Mouse (Mus musculus) liver, embryonic 16.5 days (tissue): Measurements from ENCODE around the gene Tnfrsf17. TPM values are rescaled to one million over a fixed set of nuclear protein-coding genes. Genes with fewer than 3 reads are reported as not detected.
"Not testable (repeated sequence)": the region's sequence is repeated elsewhere in the genome, so short reads cannot be mapped to it uniquely, and the experiment has no call there.

ENCODE experiments used
- ATAC-seq: fragments of 200-750 bp; cut with Nextera tagmentation; 2 replicates; pipeline ENCODE4 v1.8.0; 2017; ENCODE audit warnings: low read depth, mild to moderate bottlenecking, moderate number of reproducible peaks, moderate library complexity
- H3K27ac ChIP-seq: fragments of 300-500 bp; sonication (generic); 2 replicates; pipeline ENCODE4 v1.5.1; 2014; ENCODE audit warnings: mild to moderate bottlenecking, low read length
- H3K27me3 ChIP-seq: fragments of 300-500 bp; sonication (generic); 2 replicates; pipeline ENCODE4 v1.6.1; 2014; ENCODE audit warnings: low read depth, low read length, mixed read lengths; ENCODE audit not compliant: control insufficient read depth, insufficient read depth
- H3K36me3 ChIP-seq: fragments of 300-500 bp; sonication (generic); 2 replicates; pipeline ENCODE4 v1.6.1; 2014; ENCODE audit warnings: mild to moderate bottlenecking; ENCODE audit not compliant: control insufficient read depth, insufficient read depth
- H3K4me1 ChIP-seq: fragments of 300-500 bp; sonication (generic); 2 replicates; pipeline ENCODE4 v1.6.1; 2014; ENCODE audit warnings: low read depth, low read length, mixed read lengths; ENCODE audit not compliant: control insufficient read depth
- H3K4me2 ChIP-seq: fragments of 300-500 bp; sonication (generic); 2 replicates; pipeline ENCODE4 v1.6.1; 2014; ENCODE audit warnings: low read depth, low read length, mixed read lengths
- H3K4me3 ChIP-seq: fragments of 300-500 bp; sonication (generic); 2 replicates; pipeline ENCODE4 v1.5.1; 2014; ENCODE audit warnings: low read depth, mild to moderate bottlenecking, low read length
- H3K9ac ChIP-seq: fragments of 300-500 bp; sonication (generic); 2 replicates; pipeline ENCODE4 v1.6.1; 2014; ENCODE audit warnings: low read depth, low read length
- H3K9me3 ChIP-seq: fragments of 300-500 bp; sonication (generic); replicated peaks from 2 replicates; pipeline ENCODE4 v1.6.1; 2016; ENCODE audit warnings: low read length; ENCODE audit not compliant: control insufficient read depth
- WGBS: fragments of 180-500 bp; shearing (Covaris S2); extraction: QIAGEN DNeasy Blood & Tissue Kit; methylation state at CpG from one replicate; pipeline ENCODE4 v1.1.7; 2014; ENCODE audit not compliant: insufficient replicate concordance; 5-methylcytosine and 5-hydroxymethylcytosine counted together
- polyA plus RNA-seq: library from polyadenylated mRNA; unstranded; fragments of >200 nt; fragmentation: Nextera tagmentation; extraction: Ambion mirVana; gene quantifications from 2 replicates; pipeline ENCODE4 v1.2.1, GENCODE M21; 2015

The Tnfrsf17 gene
- polyA plus RNA-seq, 1 experiment from 2014 or later: not detected

GRCm38 (mm10) chr16:11360576-11360975, 47.0 kb downstream of the Tnfrsf17 start:
- 91% methylated on average over 2 of the region's 2 CpGs for WGBS
- H3K4me1 ChIP-seq, H3K36me3 ChIP-seq, H3K9ac ChIP-seq, H3K9me3 ChIP-seq, H3K4me3 ChIP-seq, H3K27me3 ChIP-seq, H3K27ac ChIP-seq, H3K4me2 ChIP-seq, ATAC-seq: not testable (repeated sequence)

DNA sequence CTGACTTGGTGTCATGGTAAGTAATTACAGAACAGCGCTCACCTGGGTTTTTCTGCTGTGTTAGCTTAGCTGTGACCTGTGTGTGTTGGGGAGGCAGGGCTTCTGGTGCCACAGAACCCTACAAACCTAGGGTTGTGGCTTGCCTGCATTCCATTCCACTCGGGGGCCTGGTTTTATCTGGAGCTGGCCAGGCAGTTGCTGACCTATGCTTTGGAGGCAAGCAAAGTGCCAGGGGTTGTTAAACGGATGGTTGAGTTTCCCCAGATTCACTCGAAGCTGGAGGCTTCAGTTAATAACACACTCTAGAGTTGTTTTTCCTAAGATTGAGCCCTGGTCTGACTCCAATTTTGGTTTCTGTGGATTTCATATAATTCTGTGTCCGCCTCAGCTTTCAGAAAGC, 52.0 kb downstream of the Tnfrsf17 start:
- Histone ChIP-seq H3K27ac (no peak overlapping the region), H3K27me3 (no peaks in the 10 kb centered on the region), H3K4me2 (no peak overlapping the region), H3K9ac (no peak overlapping the region), H3K36me3 (no peaks in the 10 kb centered on the region), H3K4me3 (no peak overlapping the region), H3K4me1 (peaks cover 11% of the 10 kb centered on the region), H3K9me3 (no peaks in the 10 kb centered on the region)
- 50% methylated on average over 5 of the region's 5 CpGs for WGBS
- ATAC-seq: no peak

DNA sequence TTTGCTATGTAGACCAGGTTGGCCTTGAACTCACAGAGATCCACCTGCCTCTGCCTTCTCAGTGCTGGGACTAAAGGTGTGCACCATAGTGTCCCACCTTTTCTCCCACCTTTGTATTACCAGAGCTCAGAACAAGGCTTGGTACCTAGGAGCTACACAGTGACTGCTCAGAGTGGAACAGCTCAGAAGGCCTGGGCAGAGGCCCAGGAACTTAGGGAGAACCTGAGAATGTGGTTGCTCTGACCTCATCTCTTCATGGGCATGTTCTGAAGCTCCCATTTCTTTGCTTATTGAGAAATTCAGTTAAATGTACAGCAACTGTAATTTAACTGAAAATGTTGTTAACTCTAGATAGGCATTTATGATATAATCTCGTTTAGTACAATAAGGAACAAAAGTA, 53.2 kb downstream of the Tnfrsf17 start:
- no peak overlapping the region for H3K4me2 ChIP-seq
- no peak for ATAC-seq
- no peaks in the 10 kb centered on the region for H3K27me3 ChIP-seq
- H3K9ac ChIP-seq: no peak overlapping the region
- 56% methylated on average over 1 of the region's 1 CpGs for WGBS
- H3K4me1 ChIP-seq: peaks cover 11% of the 10 kb centered on the region
- no peaks in the 10 kb centered on the region for H3K36me3 ChIP-seq
- H3K9me3 ChIP-seq: no peaks in the 10 kb centered on the region
- no peak overlapping the region for H3K4me3 ChIP-seq
- H3K27ac ChIP-seq: no peak overlapping the region

DNA sequence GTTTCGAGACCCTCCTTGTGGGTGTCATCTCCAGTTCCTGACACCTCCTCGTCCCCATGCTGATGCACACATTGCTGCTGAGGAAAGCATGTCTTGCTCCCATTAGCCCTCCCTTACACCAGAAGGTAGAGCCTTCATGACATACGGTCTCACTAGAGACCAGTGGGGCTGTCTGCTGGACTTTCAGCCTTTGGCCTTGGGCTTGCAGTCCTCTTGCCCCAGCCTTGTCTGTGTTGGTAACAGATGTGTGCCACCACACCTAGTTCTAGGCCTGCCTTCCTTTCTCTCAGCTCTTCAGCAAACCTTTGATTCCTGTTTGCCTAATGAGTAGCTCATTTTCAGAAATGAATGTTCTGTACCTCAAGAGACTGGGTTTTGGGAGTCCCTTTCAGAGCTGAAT, 54.8 kb downstream of the Tnfrsf17 start:
- Histone ChIP-seq H3K9me3 (no peaks in the 10 kb centered on the region), H3K4me1 (peaks cover 11% of the 10 kb centered on the region), H3K27ac (no peak overlapping the region), H3K27me3 (no peaks in the 10 kb centered on the region), H3K36me3 (no peaks in the 10 kb centered on the region), H3K4me2 (no peak overlapping the region), H3K9ac (no peak overlapping the region), H3K4me3 (no peak overlapping the region)
- ATAC-seq: no peak
- 75% methylated on average over 3 of the region's 3 CpGs for WGBS

- Histone ChIP-seq H3K4me2 (no peak overlapping the region), H3K4me3 (no peak overlapping the region), H3K27me3 (no peaks in the 10 kb centered on the region), H3K27ac (no peak overlapping the region), H3K9me3 (no peaks in the 10 kb centered on the region), H3K36me3 (no peaks in the 10 kb centered on the region), H3K9ac (no peak overlapping the region), H3K4me1 (peaks cover 11% of the 10 kb centered on the region)
- WGBS: 41% methylated on average over 4 of the region's 4 CpGs
- no peak for ATAC-seq
Measured at GRCm38 (mm10) chr16:11369162-11369561, 55.5 kb downstream of the Tnfrsf17 start.

DNA sequence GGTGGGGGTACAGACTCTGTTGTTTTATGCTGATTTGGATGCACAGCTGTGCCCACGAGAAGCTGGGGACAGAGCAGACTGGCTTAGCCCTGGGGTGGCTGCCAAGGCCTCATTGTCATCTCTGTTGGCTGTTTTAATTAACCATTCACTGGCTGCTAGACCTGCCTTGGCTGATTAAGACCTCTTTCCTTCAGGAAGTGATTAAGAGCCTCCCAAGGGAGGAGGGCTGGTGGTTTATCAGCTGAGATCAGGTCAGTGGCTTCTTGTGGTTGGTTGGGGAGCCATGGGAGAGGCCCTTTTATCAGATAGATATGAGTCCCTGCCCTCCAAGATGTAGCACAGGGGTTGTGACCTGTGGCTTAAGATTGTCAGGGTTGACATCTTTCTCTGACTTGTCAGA, 56.0 kb downstream of the Tnfrsf17 start:
- no peak overlapping the region for H3K9ac ChIP-seq
- 6% methylated on average over 1 of the region's 1 CpGs for WGBS
- H3K4me1 ChIP-seq: peaks cover 11% of the 10 kb centered on the region
- no peaks in the 10 kb centered on the region for H3K36me3 ChIP-seq
- H3K27ac ChIP-seq: no peak overlapping the region
- H3K4me2 ChIP-seq: no peak overlapping the region
- no peaks in the 10 kb centered on the region for H3K27me3 ChIP-seq
- peak; percentile 74 for ATAC-seq
- H3K9me3 ChIP-seq: no peaks in the 10 kb centered on the region
- no peak overlapping the region for H3K4me3 ChIP-seq

Other genes with a start within 250 kb of the Tnfrsf17 start
- gene Litaf, start 247.7 kb upstream of the Tnfrsf17 start, polyA plus RNA-seq: 45.4 and 52.9 TPM in 2 replicates
- gene Txndc11, start 179.2 kb upstream of the Tnfrsf17 start, polyA plus RNA-seq: 13.8 and 13.9 TPM in 2 replicates
- gene Zc3h7a, start 137.4 kb upstream of the Tnfrsf17 start, polyA plus RNA-seq: 37.8 and 39.1 TPM in 2 replicates
- 66.9 and 74.3 TPM in 2 replicates for gene Rsl1d1, start 110.5 kb upstream of the Tnfrsf17 start, polyA plus RNA-seq
- gene Gspt1, start 59.5 kb upstream of the Tnfrsf17 start, polyA plus RNA-seq: 29.8 and 30.6 TPM in 2 replicates
- 4.6 and 5.1 TPM in 2 replicates for gene Snx29, start 9.1 kb downstream of the Tnfrsf17 start, polyA plus RNA-seq